Mouse (Mus musculus): ENCODE data around the gene Igsf6.

DNA sequence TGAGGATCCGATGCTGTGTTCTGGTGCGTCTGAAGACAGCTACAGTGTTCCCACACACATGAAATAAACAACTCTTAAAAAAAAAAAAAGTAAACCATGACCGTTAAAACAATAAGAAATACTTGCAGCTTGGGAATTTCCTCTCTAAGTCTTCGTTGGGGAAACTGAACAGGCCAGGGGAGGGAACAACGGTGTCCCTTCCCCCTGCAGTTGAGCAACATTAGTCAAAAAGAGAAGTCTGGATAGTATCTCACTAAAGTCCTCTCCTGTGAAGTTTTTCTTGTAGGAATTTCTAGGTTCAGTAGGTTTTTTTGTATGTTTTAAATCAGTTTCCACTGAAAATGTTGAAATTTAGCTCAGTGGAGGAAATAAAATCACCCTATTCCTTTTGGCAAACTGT, 1.9 kb downstream of the Igsf6 start:
- TF ChIP-seq CTCF (IDR thresholded peaks at IDR 0.05; ENCODE audit: low read depth) (no peak), EP300 (IDR thresholded peaks at IDR 0.05; ENCODE audit: low read depth) (no peak)
